Mouse (Mus musculus) erythroblast, embryonic 14.5 days (primary cell): ENCODE measurements around the gene Gm38100.

Experiments
- GATA1 ChIP-seq: IDR thresholded peaks from 2 replicates; pipeline ENCODE4 v1.6.1; 2012; ENCODE audit warnings: low read length, inconsistent platforms, mixed read lengths
- TAL1 ChIP-seq: IDR thresholded peaks from 3 replicates; pipeline ENCODE4 v1.6.1; 2012; ENCODE audit warnings: low read length, inconsistent platforms, mixed read lengths

GRCm38 (mm10) chr1:175970710-175971109, 50.6 kb downstream of the Gm38100 start:
- TF ChIP-seq TAL1 (no peak), GATA1 (no peak)
